Mouse (Mus musculus) liver, embryonic 15.5 days (tissue): ENCODE measurements around the gene Ctnnd1. TPM values are rescaled to one million over a fixed set of nuclear protein-coding genes. Genes with fewer than 3 reads are reported as not detected.

ENCODE experiments used
- polyA plus RNA-seq: library from polyadenylated mRNA; unstranded; fragments of >200 nt; fragmentation: Nextera tagmentation; extraction: Ambion mirVana; gene quantifications from 2 replicates; pipeline ENCODE4 v1.2.1, GENCODE M21; 2015

Ctnnd1 gene
- polyA plus RNA-seq, 1 experiment from 2014 or later: 12.4 TPM

Other genes with a start within 250 kb of the Ctnnd1 start
- 10.0 and 11.5 TPM in 2 replicates for gene Calcrl, start 225.4 kb downstream of the Ctnnd1 start, polyA plus RNA-seq
- 14.2 and 15.6 TPM in 2 replicates for gene Tfpi, start 174.0 kb downstream of the Ctnnd1 start, polyA plus RNA-seq
- gene Btbd18, start 8.3 kb upstream of the Ctnnd1 start, polyA plus RNA-seq: 0.05 TPM in 2 replicates
- 71.6 and 86.7 TPM in 2 replicates for gene Selenoh, start 20.0 kb upstream of the Ctnnd1 start, polyA plus RNA-seq
- not detected in 2 replicates for gene Gm28635, start 27.3 kb upstream of the Ctnnd1 start, polyA plus RNA-seq
- gene Med19, start 27.6 kb upstream of the Ctnnd1 start, polyA plus RNA-seq: 18.7 and 21.1 TPM in 2 replicates
- gene Tmx2, start 28.4 kb upstream of the Ctnnd1 start, polyA plus RNA-seq: 71.2 and 71.8 TPM in 2 replicates
- gene Zdhhc5, start 64.4 kb upstream of the Ctnnd1 start, polyA plus RNA-seq: 17.3 and 18.4 TPM in 2 replicates
- 53.9 and 59.7 TPM in 2 replicates for gene Clp1, start 76.6 kb upstream of the Ctnnd1 start, polyA plus RNA-seq
- 66.9 and 75.7 TPM in 2 replicates for gene Ypel4, start 83.3 kb upstream of the Ctnnd1 start, polyA plus RNA-seq
- 1.4 and 1.5 TPM in 2 replicates for gene Gm19426, start 92.9 kb upstream of the Ctnnd1 start, polyA plus RNA-seq
- gene Serping1, start 124.7 kb upstream of the Ctnnd1 start, polyA plus RNA-seq: 84.2 and 102 TPM in 2 replicates
- 533 and 556 TPM in 2 replicates for gene Ube2l6, start 148.1 kb upstream of the Ctnnd1 start, polyA plus RNA-seq
- gene Smtnl1, start 171.9 kb upstream of the Ctnnd1 start, polyA plus RNA-seq: 0.40 and 0.56 TPM in 2 replicates
- gene Timm10, start 176.2 kb upstream of the Ctnnd1 start, polyA plus RNA-seq: 33.3 and 37.0 TPM in 2 replicates
- gene Slc43a1, start 188.1 kb upstream of the Ctnnd1 start, polyA plus RNA-seq: 190 and 203 TPM in 2 replicates
- gene Rtn4rl2, start 235.9 kb upstream of the Ctnnd1 start, polyA plus RNA-seq: 0.09 TPM in 2 replicates